Mouse (Mus musculus) liver, postnatal 0 days (tissue): Measurements from ENCODE around the gene Frmd5. TPM values are rescaled to one million over a fixed set of nuclear protein-coding genes. Genes with fewer than 3 reads are reported as not detected.

Source experiments
- ATAC-seq: fragments of 200-750 bp; cut with Nextera tagmentation; 2 replicates; pipeline ENCODE4 v1.8.0; 2017; ENCODE audit warnings: mild to moderate bottlenecking, moderate library complexity
- DNase-seq: peaks from one replicate; pipeline ENCODE4 v3.0.0-alpha.2; 2016
- H3K27ac ChIP-seq: fragments of 300-500 bp; sonication (generic); 2 replicates; pipeline ENCODE4 v1.5.1; 2014; ENCODE audit warnings: antibody characterized with exemption, moderate library complexity, mild to moderate bottlenecking, low read depth
- H3K27me3 ChIP-seq: fragments of 300-500 bp; sonication (generic); 2 replicates; pipeline ENCODE4 v1.6.1; 2014; ENCODE audit warnings: low read length, control low read depth, mixed read lengths; ENCODE audit not compliant: insufficient read depth
- H3K36me3 ChIP-seq: fragments of 300-500 bp; sonication (generic); replicated peaks from 2 replicates; pipeline ENCODE4 v1.6.1; 2014; ENCODE audit warnings: mild to moderate bottlenecking, control low read depth, low read length, moderate library complexity, mixed read lengths; ENCODE audit not compliant: insufficient read depth
- H3K4me1 ChIP-seq: fragments of 300-500 bp; sonication (generic); 2 replicates; pipeline ENCODE4 v1.6.1; 2014; ENCODE audit warnings: antibody characterized with exemption, mild to moderate bottlenecking, control low read depth; ENCODE audit not compliant: insufficient read depth
- H3K4me2 ChIP-seq: fragments of 300-500 bp; sonication (generic); 2 replicates; pipeline ENCODE4 v1.6.1; 2014; ENCODE audit warnings: low read depth, mild to moderate bottlenecking, low read length, moderate library complexity, mixed read lengths
- H3K4me3 ChIP-seq: fragments of 300-500 bp; sonication (generic); 2 replicates; pipeline ENCODE4 v1.5.1; 2014; ENCODE audit warnings: low read depth, low read length
- H3K9ac ChIP-seq: fragments of 300-500 bp; sonication (generic); replicated peaks from 2 replicates; pipeline ENCODE4 v1.6.1; 2014; ENCODE audit warnings: mild to moderate bottlenecking, moderate library complexity
- H3K9me3 ChIP-seq: fragments of 300-500 bp; sonication (generic); 2 replicates; pipeline ENCODE4 v1.6.1; 2016; ENCODE audit warnings: mild to moderate bottlenecking, control low read depth, low read length, mixed read lengths
- CTCF ChIP-seq: sonication (generic); IDR thresholded peaks from 2 replicates; pipeline ENCODE4 v1.5.1; 2016; ENCODE audit warnings: antibody characterized with exemption, low read depth
- EP300 ChIP-seq: IDR thresholded peaks from 2 replicates; pipeline ENCODE4 v1.6.1; 2016; ENCODE audit warnings: antibody characterized with exemption, low read depth, mild to moderate bottlenecking
- WGBS: fragments of 180-500 bp; shearing (Covaris S2); extraction: QIAGEN DNeasy Blood & Tissue Kit; methylation state at CpG from one replicate; pipeline ENCODE4 v1.1.7; 2014; ENCODE audit not compliant: insufficient replicate concordance; 5-methylcytosine and 5-hydroxymethylcytosine counted together
- polyA plus RNA-seq: library from polyadenylated mRNA; unstranded; fragments of >200 nt; fragmentation: Nextera tagmentation; extraction: Ambion mirVana; gene quantifications from 2 replicates; pipeline ENCODE4 v1.2.1, GENCODE M21; 2015

Gene Frmd5
- polyA plus RNA-seq, 1 experiment from 2014 or later, result 0.18 TPM

GRCm38 (mm10) chr2:121620582-121621261 is 186.2 kb downstream of the Frmd5 start:
- no peak for TF ChIP-seq EP300
- no peak for TF ChIP-seq CTCF
- Histone ChIP-seq H3K9ac (no peak overlapping the region), H3K4me1 (no peaks in the 10 kb centered on the region), H3K36me3 (no peaks in the 10 kb centered on the region), H3K4me3 (no peak overlapping the region), H3K27ac (no peak overlapping the region), H3K4me2 (no peak overlapping the region), H3K27me3 (no peaks in the 10 kb centered on the region), H3K9me3 (no peaks in the 10 kb centered on the region)
- WGBS, result 86% methylated on average over 7 of the region's 7 CpGs
- no peak for DNase-seq
- ATAC-seq, result no peak

GRCm38 (mm10) chr2:121615199-121615559 is 191.7 kb downstream of the Frmd5 start:
- no peaks in the 10 kb centered on the region for H3K9me3 ChIP-seq
- no peak overlapping the region for H3K4me3 ChIP-seq
- 71% methylated on average over 7 of the region's 7 CpGs for WGBS
- H3K4me2 ChIP-seq, result no peak overlapping the region
- H3K9ac ChIP-seq, result no peak overlapping the region
- DNase-seq (no peak), ATAC-seq (no peak)
- H3K27me3 ChIP-seq, result no peaks in the 10 kb centered on the region
- no peaks in the 10 kb centered on the region for H3K4me1 ChIP-seq
- TF ChIP-seq CTCF, result no peak
- no peak for TF ChIP-seq EP300
- no peaks in the 10 kb centered on the region for H3K36me3 ChIP-seq
- no peak overlapping the region for H3K27ac ChIP-seq

GRCm38 (mm10) chr2:121614483-121615198 is 192.2 kb downstream of the Frmd5 start:
- ATAC-seq (no peak), DNase-seq (no peak)
- no peak overlapping the region for H3K4me3 ChIP-seq
- no peak overlapping the region for H3K4me2 ChIP-seq
- no peaks in the 10 kb centered on the region for H3K27me3 ChIP-seq
- H3K36me3 ChIP-seq, result no peaks in the 10 kb centered on the region
- no peaks in the 10 kb centered on the region for H3K4me1 ChIP-seq
- H3K9me3 ChIP-seq, result no peaks in the 10 kb centered on the region
- no peak for TF ChIP-seq CTCF
- TF ChIP-seq EP300, result no peak
- H3K27ac ChIP-seq, result no peak overlapping the region
- no peak overlapping the region for H3K9ac ChIP-seq
- WGBS, result 75% methylated on average over 9 of the region's 9 CpGs

- WGBS, result 47% methylated on average over 5 of the region's 5 CpGs
- no peak for TF ChIP-seq CTCF
- TF ChIP-seq EP300, result no peak
- no peaks in the 10 kb centered on the region for H3K36me3 ChIP-seq
- ATAC-seq (no peak), DNase-seq (no peak)
- no peak overlapping the region for H3K9ac ChIP-seq
- H3K9me3 ChIP-seq, result no peaks in the 10 kb centered on the region
- no peak overlapping the region for H3K4me3 ChIP-seq
- H3K27ac ChIP-seq, result no peak overlapping the region
- no peaks in the 10 kb centered on the region for H3K27me3 ChIP-seq
- no peaks in the 10 kb centered on the region for H3K4me1 ChIP-seq
- H3K4me2 ChIP-seq, result no peak overlapping the region
Observed at GRCm38 (mm10) chr2:121612112-121612511, 194.8 kb downstream of the Frmd5 start.

- no peak for ATAC-seq
- no peak overlapping the region for H3K27ac ChIP-seq
- H3K36me3 ChIP-seq, result no peaks in the 10 kb centered on the region
- H3K4me3 ChIP-seq, result no peak overlapping the region
- H3K9me3 ChIP-seq, result no peaks in the 10 kb centered on the region
- no peak overlapping the region for H3K9ac ChIP-seq
- no peak overlapping the region for H3K4me2 ChIP-seq
- TF ChIP-seq CTCF (no peak), EP300 (no peak)
- DNase-seq, result no peak
- no peaks in the 10 kb centered on the region for H3K27me3 ChIP-seq
- no peaks in the 10 kb centered on the region for H3K4me1 ChIP-seq
- 63% methylated on average over 17 of the region's 17 CpGs for WGBS
Observed at GRCm38 (mm10) chr2:121610008-121610884, 196.6 kb downstream of the Frmd5 start.

GRCm38 (mm10) chr2:121609141-121609724 is 197.7 kb downstream of the Frmd5 start:
- H3K27me3 ChIP-seq, result no peaks in the 10 kb centered on the region
- DNase-seq (no peak), ATAC-seq (no peak)
- WGBS, result 73% methylated on average over 11 of the region's 11 CpGs
- no peak overlapping the region for H3K27ac ChIP-seq
- no peak overlapping the region for H3K4me2 ChIP-seq
- no peak for TF ChIP-seq CTCF
- H3K9ac ChIP-seq, result no peak overlapping the region
- H3K4me1 ChIP-seq, result no peaks in the 10 kb centered on the region
- no peaks in the 10 kb centered on the region for H3K9me3 ChIP-seq
- H3K4me3 ChIP-seq, result no peak overlapping the region
- no peaks in the 10 kb centered on the region for H3K36me3 ChIP-seq
